Mouse (Mus musculus): ENCODE measurements around the gene Atg101.
A peak's percentile ranks its signal among the peaks of the same experiment; 100 is the strongest.

Gene Atg101

DNA sequence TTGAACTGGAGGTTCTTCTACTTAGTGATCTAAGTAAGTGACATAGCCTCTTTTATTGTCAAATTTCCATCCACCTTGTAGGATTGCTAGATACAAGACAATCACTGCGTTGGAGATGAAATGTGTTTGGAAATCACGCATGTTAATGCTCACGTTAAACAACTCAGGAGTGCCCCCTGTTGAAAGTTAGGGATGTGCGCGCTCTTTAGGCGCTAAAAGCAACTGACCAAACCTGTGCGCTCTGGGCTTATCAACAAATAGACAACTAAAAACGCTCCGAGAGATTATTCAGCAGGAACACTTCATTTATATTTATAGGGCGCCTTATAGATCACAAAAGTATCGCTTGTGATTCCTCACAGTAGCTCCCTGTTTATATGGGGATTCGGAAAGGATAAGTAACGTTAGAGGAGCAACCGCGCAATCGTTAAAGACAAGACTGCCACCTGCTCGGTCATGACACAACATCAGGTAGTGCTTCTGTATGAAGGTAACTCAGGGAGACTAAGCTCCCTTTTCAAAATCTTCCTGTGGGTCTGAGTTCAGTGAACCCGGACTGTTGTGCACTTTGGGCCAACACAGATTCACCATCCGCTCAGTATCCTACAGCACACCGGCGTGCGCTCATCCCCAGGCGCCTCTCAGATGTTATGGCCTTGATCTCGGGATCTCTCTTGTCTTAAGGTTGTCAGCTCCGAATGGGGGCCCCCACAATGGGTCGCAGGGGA, 725 bp upstream of the Atg101 start:
- DNase-seq (ENCODE audit: low read depth, low spot score) = peak; percentile 68

DNA sequence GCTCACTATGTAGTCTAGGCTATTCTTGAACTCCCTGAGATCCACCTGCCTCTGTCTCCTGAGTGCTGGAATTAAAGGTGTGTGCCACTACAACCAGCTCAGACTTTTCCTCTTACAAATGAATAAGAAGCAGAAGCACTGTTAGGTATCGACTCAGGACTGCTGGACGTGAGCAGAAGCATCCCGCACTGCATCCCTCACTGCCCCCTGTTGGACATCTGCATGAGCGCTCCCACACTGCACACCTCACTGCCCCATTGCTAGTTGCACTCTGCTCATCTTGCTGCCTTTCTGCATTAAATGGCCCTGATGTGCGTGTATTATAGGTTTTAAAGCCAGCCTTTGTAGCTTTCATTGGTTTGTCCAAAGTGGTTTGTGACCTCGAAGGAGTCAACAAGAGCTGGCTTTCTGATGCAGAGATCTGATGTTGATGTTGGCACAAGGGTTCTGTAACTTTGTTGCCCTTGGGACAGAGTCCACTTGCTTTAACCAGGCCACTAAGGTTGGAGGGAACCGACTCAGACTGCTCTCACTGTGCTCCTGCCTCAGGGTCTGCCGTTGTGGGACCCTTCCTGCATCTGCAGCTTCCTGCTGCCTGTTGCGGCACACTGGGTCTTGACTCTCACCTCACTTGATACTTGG, 2.2 kb downstream of the Atg101 start:
- DNase-seq (ENCODE audit: low read depth, low spot score) = no peak

DNA sequence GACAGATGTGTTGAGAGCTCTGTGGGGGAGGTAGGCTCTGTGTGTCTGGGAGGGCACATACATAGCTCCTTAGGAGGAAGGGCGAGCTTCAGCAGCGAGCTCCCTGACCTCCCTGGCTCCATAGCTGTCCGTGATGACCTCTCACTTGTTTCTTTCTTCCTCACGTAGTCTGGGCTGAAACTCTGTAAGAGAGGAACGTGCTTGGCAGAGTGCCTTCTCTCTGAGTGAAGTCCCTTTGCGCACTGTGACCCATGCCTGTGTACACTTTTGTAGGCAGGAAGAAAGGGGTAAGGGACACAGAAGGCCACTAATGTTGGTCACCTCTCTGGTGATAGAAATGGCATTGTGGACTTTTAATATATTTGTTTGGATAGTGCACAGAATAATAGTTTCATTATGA, 3.3 kb downstream of the Atg101 start:
- DNase-seq (ENCODE audit: low read depth, low spot score) = no peak

DNA sequence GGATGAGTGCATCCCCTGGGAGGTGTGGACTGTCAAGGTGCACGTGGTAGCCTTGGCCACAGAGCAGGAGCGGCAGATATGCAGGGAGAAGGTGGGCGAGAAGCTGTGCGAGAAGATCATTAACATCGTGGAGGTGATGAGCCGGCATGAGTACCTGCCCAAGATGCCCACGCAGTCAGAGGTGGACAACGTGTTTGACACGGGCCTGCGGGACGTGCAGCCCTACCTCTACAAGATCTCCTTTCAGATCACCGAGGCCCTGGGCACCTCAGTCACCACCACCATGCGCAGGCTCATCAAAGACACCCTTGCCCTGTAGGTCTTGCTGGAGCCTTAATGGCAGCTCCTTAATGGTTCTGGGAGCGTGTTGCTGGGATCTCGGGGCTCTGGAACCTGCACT, 6.3 kb downstream of the Atg101 start:
- no peak for DNase-seq (ENCODE audit: low read depth, low spot score)

DNA sequence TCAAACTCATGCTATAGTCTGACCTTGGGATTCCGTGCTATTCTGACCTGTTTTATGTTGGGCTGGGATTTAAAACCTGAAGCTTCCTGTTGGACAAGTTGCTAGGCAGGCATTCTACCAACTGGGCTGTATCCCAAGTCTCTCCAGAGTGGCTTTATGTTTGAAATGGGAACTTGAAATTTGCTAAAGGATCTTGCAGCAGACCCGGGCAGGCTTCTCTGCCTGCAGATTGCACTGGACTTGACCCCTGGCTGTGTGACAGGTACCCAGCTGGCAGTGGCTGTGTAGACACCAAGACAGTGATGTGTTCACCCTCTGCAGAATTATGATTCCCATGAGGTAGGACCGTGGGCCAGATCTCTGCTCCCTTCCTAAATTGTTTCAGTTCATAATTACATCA, 7.9 kb downstream of the Atg101 start:
- DNase-seq (ENCODE audit: low read depth, low spot score) = no peak

DNA sequence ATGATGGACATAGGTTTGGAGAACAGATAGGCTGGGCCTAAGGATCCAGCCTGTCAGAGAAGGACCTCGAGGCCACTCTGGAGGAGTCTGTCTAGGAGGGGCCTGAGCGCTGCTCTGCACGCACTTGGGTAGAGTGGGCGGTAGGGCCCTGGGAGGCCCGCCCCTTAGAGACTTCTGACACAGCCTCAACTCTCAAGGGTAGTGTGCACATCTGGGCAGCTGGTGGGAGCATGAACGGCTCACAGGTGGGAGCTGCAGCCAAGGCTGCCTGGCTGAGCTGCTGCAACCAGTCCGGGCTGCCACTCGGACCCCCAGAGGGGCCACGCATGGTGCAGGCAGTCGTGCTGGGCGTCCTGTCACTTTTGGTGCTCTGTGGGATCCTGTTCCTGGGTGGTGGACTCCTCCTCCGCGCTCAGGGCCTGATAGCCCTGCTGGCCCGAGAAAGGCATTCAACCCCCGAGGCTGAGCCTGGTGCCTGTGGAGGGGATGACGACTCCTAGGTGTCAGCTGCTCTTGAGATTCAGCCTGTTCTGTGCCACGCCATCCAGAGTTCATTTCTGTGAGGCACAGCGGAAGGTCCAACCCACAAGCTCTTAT, 9.1 kb downstream of the Atg101 start, which contains the start of gene 6030408B16Rik:
6030408B16Rik (plus strand) TSS at position 188 of the 597 bp plus-strand sequence.
- no peak for DNase-seq (ENCODE audit: low read depth, low spot score)

DNA sequence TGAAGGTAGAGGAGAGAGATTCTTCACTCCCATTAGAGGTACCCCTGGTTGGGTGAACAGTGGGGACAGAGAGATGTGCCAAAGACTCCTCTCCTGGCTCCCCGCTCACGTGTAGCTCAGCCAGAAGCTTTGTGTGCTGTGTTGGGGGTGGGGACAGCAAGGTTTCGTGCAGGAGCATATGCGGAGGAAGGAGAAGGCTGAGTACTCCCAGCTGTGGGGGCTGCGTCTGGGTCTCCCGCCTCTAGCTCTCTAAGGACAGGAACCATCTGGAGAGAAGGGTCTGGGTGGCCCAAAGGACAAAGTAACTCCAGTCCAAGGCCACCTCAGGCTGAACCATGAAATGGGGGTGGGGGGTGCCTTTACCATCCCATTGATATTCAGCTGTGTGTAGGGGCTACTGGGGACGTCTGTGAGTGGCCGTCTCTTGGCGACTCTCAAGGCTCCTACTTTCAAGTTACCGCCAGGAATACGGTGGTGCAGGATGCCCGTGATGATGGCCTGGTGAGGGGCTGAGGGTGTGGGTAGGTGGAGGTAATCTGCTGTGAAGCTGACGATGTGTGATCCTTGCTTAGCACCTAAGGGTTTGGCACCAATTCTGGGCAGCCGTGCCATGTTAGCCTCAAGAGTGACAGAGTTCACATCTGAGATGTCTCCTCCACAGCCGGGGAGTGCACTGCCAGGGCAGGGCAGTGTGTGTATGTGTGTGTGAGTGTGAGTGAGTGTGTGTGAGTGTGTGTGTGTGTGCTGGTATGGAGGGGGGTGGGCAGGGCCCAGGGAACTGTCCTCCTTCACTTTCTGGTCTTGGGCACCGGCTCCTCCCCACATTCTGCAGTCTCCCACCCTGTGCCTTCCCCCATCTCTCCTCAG, 10.2 kb downstream of the Atg101 start:
- DNase-seq (ENCODE audit: low read depth, low spot score) = no peak

DNA sequence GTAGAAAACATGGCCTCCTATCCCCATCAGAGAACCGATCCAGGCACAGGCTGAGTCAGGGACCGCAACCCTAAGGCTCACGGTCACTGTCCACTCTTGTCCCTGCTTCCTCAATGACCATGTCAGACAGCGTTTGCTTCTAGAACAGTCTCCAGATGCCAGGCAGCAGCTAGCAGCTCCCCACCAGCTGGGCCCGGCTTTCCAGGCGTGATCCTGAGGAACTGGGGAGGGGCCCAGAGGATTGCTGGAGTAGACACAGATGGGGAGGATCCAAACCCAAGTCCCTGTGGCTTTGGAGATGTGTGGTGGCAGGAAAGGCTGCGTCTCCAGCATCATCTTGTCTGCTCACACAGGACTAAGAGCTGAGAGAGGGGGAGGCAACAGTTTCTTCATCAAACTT, 11.0 kb downstream of the Atg101 start:
- DNase-seq (ENCODE audit: low read depth, low spot score) = no peak

DNA sequence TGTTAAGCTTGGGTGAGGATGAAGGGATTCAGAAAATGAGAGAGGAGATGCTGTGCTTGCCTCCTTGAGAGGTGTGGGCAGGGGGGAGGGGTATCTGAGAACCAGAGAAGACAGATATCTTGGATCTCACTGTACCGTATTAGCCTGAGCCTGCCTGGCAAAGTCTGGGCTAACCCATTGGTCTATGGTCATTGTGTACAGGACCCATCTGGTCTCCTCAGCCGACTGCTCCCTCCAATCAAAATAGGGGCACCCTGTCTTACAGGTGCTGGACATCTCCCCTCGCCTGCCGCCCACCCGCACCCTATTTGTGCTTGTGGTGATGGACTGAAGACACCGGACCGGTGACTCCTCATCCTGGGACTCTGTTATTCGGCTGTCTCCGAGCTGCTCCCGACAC, 11.5 kb downstream of the Atg101 start:
- DNase-seq (ENCODE audit: low read depth, low spot score) = no peak

DNA sequence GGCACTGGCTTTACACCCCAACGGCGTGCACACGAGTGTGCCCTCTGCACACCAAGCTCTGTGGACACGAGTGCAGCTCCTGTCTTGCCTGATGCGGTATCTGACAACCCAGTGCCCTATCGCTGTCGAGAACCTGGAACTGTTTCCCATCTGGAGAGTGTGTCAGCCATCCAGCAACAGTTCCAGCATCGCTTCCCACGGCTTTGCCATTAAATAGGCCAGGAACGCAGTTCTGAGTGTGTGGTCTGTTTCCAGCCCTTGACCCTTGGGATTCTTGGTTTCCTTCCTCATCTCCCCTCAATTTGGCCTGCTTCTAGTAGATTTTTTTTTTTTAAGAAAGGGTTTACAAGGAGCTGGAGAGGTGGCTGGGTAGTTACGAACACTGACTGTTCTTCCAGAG, 12.0 kb downstream of the Atg101 start:
- DNase-seq (ENCODE audit: low read depth, low spot score) = no peak

DNA sequence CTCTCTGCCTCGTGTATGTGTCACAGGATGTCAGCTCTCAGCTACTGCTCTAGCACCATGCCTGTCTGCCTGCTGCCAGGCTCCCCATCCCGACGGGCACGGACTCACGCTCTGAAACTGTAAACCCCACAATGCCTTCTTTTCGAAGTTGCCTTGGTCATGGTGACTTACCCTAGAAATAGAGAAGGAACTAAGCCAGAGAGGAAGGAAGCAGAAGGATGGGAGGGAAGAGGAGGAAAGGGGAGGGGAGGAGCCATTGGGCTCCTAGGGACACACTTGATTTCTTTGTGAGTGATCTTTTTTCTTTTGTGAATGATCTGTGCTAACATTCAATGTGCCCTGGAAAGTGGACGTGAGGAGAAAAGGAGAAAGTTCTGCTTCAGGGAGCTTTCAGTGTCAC, 13.9 kb downstream of the Atg101 start:
- DNase-seq (ENCODE audit: low read depth, low spot score) = no peak

DNA sequence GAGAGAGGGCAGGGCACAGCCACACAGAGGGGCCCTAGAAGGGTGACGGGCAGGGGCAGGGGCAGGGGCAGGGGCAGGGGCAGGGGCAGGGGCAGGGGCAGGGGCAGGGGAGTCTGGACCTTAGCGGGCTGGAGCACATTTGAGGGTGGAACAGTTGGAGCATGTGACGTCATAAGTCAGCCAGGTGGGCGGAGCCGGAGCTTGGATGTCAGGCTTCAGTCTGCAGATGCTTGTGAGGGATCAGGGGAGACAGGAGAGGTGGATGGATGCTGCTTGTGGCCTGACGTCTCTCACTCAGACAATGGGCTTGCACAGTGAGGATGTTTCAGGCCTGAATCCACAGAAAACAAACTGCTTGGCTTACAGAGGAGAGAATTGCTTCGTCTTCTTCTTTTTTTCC, 14.5 kb downstream of the Atg101 start:
- no peak for DNase-seq (ENCODE audit: low read depth, low spot score)

DNA sequence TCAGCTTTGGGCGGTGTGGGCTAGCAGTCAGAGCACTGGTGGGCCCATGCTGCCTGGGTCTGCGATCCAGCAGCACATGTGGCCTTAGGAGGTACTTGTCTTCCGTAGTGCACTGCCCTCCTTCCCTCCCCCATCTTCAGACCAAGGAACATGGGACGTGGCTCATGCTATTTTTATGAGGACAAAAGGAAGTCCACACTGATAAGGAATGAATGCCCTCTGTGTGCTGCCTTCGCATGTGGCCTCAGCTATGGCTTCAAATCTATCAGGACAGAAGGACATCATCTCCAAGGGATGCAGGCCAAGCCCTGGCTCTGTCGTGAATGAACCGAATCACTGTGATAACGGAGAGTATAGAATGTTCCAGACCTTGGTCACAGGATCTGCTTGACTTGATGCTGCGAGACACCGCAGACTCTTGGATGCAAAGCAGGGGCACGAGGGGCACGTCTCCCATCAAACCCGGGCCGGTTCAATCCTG, 15.4 kb downstream of the Atg101 start:
- no peak for DNase-seq (ENCODE audit: low read depth, low spot score)

DNA sequence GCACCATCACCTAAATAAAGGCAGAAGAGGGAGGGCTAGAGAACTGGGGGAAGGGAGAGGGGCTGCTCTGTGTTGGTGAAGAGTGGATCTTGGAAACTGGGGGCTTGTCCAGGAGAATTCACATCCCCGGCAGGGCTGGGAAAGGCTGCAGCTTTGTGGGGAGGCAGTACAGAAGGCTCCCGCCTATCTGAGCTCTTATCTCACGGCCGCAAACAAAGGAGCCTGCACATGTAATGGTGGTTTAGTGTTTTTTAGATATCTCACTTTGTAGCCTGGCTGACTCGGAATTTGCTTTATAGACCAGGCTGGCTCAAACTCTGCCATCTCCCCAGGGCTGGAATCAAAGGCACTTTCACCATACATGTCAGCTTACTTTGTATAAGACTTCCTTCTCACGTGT, 16.1 kb downstream of the Atg101 start:
- DNase-seq (ENCODE audit: low read depth, low spot score) = no peak

DNA sequence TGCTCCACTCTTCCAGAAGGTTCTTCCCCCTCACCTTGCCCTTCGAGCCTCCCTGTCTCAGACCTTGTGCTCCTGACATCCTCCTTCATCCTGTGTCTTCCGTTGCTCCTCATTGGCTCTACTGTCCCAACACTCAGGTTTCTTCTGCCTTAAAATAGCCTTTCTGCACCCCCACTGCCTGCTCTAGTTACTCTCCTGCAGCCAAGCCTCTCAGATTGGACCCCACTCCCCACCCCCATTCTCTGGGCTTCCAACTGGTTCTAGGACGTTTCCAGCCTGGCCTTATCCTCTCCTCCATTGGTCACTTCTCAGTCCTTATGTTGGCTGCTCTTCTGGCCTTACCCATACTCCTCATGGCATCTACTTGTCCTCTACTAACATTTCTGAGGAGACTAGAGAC, 18.1 kb downstream of the Atg101 start:
- DNase-seq (ENCODE audit: low read depth, low spot score) = no peak

DNA sequence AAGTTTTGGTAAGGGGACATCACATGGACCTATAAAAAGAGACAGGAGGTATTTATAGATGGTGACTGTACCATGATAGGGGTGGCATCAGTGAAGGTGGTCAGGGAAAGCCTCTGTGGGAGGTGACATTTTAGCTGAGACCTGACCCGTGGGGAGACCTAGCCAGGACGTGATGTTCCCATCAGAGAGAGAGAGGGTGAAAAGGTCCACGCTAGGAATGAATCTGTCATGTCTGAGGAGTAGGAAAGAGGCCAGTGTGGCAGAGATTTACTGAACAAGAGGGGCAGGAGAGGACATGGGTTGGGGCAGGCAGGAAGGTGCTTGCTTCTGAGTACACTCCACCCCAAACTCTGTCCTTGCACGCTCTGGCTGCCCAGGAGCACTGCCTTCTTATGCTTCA, 19.8 kb downstream of the Atg101 start:
- DNase-seq (ENCODE audit: low read depth, low spot score) = no peak

DNA sequence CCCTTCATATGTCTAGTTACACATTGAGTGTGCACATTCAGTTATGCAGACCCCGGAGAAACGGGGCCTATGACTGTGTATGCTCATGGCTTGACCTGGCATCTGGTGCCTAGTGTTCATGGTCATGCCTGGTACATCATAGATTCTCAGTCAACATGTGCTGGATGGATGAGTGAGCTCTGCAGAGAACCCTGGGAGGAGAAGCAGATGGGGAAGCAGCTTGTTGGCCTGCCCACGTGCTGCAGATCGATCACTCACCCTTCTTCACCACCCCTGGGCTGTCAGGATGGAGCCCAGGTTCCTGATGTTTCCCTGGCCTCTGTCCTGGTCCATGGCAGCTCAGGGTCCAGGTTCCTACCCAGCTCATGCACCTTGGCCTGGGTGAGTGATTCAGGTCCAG, 22.4 kb downstream of the Atg101 start:
- DNase-seq (ENCODE audit: low read depth, low spot score) = no peak

DNA sequence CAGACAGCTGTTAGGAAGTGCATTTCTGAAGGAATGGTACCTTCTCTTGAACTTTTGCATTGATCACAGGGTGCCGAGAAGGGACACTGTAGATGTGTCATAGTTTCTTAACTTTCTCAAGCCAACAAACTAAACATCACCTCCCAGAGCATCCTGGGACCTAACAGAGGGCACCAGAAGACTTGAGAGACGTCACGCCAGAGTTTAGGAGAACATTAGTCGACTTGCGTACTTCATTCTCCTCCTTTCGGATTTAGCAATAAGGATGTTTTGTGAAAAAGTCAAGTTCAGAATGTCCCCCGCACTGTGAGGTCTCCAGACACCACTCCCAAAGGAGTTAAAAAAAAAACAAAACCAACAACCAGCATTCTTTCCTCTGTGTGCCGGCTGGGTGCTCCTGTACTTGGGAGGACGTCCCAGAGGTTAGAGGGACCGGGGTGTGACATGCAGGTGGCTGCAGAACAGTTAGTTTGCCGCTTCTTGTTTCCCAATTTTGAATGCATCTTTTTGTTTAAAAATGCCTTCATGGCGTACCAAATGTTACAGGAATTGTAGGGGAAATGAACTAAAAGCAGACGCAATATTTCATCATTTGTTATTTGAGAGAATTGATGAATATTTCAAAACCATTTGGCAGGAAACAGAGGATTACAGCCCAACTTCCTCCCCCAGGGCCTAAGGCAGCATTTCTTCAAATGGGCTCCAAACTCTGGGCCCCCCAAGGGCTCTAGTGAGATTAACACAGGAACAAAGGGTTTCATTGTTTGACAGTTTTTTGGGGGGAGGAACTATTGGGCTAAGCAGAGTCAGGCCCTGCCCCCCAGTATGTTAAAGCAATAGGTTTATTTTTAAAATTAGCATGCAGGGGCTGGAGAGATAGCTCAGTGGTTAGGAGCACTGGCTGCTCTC, 24.6 kb downstream of the Atg101 start:
- DNase-seq (ENCODE audit: low read depth, low spot score) = no peak

DNA sequence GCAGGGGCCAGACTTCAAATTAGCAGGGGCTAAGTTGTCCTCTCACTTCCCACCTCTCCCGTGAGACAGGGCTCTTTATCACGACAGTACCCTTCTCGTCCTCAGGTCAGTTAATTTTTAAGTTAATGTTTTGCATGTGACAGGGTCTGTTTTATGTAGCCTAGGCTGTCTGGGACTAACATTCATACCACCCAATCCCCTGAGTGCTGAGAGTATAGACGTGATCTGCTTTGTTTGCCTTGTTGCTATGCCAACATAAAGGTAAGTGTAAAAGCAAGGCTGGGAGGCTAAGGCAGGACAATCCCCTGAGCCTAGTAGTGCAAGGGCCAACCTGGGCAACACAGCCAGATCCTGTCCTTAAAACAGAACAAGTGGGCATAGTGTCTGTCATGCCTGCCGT, 25.4 kb downstream of the Atg101 start:
- DNase-seq (ENCODE audit: low read depth, low spot score) = no peak

DNA sequence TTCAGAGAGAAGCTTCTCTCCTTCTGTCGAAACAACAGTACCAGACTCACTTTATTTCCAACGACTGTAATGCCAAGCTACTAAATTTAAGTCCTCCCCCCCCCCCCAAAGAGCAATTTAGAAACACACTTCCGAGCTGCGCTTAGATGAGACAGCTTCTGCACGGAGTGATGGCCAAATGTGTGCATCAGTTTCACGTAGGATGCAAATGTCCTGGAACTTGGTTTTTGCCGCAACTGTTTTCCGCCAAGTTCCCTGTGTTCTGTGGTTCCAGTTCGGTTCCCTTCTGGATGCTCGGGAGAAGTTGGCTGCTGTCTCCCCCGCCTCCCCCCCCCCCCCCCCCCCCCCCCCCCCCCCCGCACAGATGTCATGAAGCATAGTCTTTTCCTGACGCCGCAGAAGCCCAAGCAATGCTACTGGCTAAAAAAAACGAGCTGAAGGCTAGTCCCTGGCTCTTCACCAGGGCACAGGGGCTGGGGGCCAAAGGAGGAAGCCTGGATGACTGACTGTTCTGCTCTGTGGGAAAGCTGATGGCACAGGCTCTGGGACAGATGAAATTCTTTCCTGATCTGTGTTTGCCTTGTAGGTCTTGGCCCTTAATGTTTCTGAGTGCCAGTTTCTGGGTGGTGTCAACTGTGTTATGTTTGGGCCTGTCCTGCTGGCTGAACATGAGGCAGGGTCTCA, 27.2 kb downstream of the Atg101 start:
- DNase-seq (ENCODE audit: low read depth, low spot score) = peak; percentile 93
